Mouse (Mus musculus): Measurements from ENCODE around the gene Agbl5. TPM values are rescaled to one million over a fixed set of nuclear protein-coding genes. Genes with fewer than 3 reads are reported as not detected.
A peak's percentile ranks its signal among the peaks of the same experiment; 100 is the strongest.

Gene Agbl5
- polyA plus RNA-seq, 1 experiment from 2014 or later: 6.9 TPM

DNA sequence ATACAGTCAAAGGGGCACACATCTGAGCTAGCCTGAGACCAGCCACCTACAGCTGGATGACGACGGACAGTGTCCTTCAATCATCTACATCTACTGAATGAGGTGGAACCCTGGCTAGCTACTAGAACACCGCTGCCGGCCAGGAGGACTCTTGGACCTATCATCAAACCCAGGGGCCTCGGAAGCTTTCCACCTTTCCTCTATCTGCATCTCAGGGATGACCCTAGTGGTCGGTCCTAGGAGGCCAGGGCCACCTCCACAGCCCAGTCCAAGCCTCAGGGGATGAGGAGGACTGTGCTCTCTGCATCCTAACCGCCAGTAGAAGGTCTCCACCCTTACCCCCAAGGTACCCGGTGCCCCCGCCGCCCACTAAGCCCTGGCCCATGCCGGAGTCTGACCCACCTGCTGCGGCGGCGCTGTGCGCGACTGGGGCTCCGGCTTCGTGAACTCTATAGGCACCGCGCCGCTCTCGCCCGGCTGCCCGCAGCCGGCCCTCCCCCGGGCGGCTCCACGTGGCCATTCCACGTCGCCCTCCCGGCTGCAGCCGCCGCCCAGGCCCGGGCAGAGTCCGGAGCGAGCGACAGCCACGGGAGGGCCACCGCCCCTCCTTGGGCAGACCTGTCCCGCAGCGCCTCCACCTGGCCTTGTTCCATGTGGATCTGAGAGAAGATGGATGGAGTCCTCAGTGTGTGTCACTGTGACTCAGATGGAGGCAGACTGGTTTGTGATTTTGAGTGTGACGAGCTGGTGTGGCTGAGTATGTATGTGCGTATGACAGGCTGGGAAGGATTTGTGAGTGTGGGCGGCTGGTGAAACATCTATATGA is 56.7 kb downstream of the Agbl5 start, which contains the start of gene Cgref1:
Gene Cgref1 (minus strand): TSS at position 636 of the 826 bp plus-strand sequence.
- TF ChIP-seq EP300 (optimal IDR thresholded peaks at IDR 0.05): no peak
- TF ChIP-seq CTCF (IDR thresholded peaks at IDR 0.05; ENCODE audit: low read depth): peak; percentile 71
- peak within 1 kb of the TSS; percentile 53 for H3K9ac ChIP-seq (ENCODE audit: low read length)
- DNase-seq (ENCODE audit: low spot score): peak; percentile 92
- peak within 1 kb of the TSS; percentile 70 for H3K4me2 ChIP-seq (replicated peaks; ENCODE audit: low read depth)
- H3K27ac ChIP-seq (replicated peaks): 0 out of 2 replicates have a peak within 1 kb of the TSS, but pooled peaks have one; percentile 4
- no peaks in the 10 kb centered on the region for H3K27me3 ChIP-seq (ENCODE audit: control insufficient read depth, insufficient read depth, low read length)
- no peaks in the 10 kb centered on the region for H3K4me1 ChIP-seq (replicated peaks; ENCODE audit: control insufficient read depth, insufficient read depth)
- H3K4me3 ChIP-seq (ENCODE audit: low read depth, low read length): peak within 1 kb of the TSS; percentile 39
- peak; percentile 89 for ATAC-seq (ENCODE audit: low FRiP score, low TSS enrichment)
- H3K36me3 ChIP-seq (ENCODE audit: control insufficient read depth, insufficient read depth, low read length): no peaks in the 10 kb centered on the region
- 5% methylated on average over 43 of the region's 44 CpGs for WGBS
- H3K9me3 ChIP-seq (ENCODE audit: control insufficient read depth, low read length): no peaks in the 10 kb centered on the region

DNA sequence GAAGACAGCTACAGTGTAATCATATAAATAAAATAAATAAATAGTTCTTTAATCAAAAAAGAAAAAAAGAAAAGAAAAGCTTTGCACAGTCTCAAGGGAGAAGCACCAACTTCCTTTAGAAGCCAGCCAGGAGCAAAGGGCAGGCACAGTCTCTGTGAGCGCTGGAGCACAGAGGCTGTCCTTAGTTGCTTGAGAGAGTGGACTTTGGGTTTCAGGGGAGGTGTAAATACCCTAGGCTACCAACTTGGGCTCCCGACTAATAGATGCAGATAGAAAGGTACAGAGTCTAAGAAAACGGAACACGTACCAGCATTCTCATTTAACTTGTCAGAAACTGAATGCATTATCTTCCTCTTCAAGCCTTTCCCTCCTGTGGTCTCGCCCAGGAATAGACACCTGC is 60.1 kb downstream of the Agbl5 start:
- Histone ChIP-seq H3K36me3 (ENCODE audit: control insufficient read depth, insufficient read depth, low read length) (peaks cover 4% of the 10 kb centered on the region; the same call in 1 of the 2 replicates), H3K9ac (ENCODE audit: low read length) (no peak overlapping the region), H3K9me3 (ENCODE audit: control insufficient read depth, low read length) (no peaks in the 10 kb centered on the region), H3K4me2 (replicated peaks; ENCODE audit: low read depth) (no peak overlapping the region), H3K27me3 (ENCODE audit: control insufficient read depth, insufficient read depth, low read length) (no peaks in the 10 kb centered on the region), H3K27ac (replicated peaks) (no peak overlapping the region), H3K4me3 (ENCODE audit: low read depth, low read length) (no peak overlapping the region), H3K4me1 (replicated peaks; ENCODE audit: control insufficient read depth, insufficient read depth) (no peaks in the 10 kb centered on the region)
- TF ChIP-seq CTCF (IDR thresholded peaks at IDR 0.05; ENCODE audit: low read depth) (no peak), EP300 (optimal IDR thresholded peaks at IDR 0.05) (no peak)
- 73% methylated on average over 5 of the region's 5 CpGs for WGBS
- DNase-seq (ENCODE audit: low spot score) (no peak), ATAC-seq (ENCODE audit: low FRiP score, low TSS enrichment) (no peak)

DNA sequence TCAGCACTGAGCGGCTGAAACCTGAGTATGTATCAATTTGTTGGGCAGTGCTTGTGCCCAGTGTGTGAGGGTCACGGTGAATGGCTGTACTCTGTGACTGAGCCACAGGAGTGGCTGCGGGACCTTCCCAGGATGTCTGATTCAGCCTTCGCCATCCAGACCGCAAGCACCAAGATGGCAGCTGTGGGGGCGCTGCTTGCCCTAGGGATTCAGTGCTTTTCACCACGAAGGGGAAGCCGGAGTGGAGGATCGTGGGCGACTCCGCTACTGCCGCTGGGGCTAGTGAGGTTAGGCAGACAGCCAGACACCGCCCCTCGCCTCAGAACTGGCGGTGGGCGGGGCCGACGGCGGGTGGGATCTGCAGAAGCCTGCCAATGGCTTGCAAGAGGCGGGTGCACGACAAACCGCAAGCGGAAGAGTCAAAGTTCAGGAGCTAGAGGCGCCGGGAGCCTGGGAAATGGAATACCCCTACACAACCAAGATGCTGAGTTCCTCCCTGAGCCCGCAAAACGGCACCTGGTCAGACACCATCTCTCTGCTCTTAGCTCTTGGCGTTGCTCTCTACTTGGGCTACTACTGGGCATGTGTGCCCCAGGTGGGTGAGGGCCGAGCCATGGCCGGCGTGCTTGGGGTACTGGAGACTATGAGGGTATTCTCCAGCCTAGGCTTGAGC is 61.3 kb downstream of the Agbl5 start:
- H3K27me3 ChIP-seq (ENCODE audit: control insufficient read depth, insufficient read depth, low read length): no peaks in the 10 kb centered on the region
- H3K4me2 ChIP-seq (replicated peaks; ENCODE audit: low read depth): peak overlapping the region; percentile 98
- WGBS: under 1% methylated on average over 31 of the region's 31 CpGs
- H3K4me1 ChIP-seq (replicated peaks; ENCODE audit: control insufficient read depth, insufficient read depth): no peaks in the 10 kb centered on the region
- H3K27ac ChIP-seq (replicated peaks): peak overlapping the region; percentile 82
- peaks cover 7% of the 10 kb centered on the region for H3K36me3 ChIP-seq (ENCODE audit: control insufficient read depth, insufficient read depth, low read length)
- H3K9ac ChIP-seq (ENCODE audit: low read length): peak overlapping the region; percentile 69
- H3K4me3 ChIP-seq (ENCODE audit: low read depth, low read length): peak overlapping the region; percentile 65
- ATAC-seq (ENCODE audit: low FRiP score, low TSS enrichment) (peak; percentile 70), DNase-seq (ENCODE audit: low spot score) (peak; percentile 94)
- H3K9me3 ChIP-seq (ENCODE audit: control insufficient read depth, low read length): no peaks in the 10 kb centered on the region
- TF ChIP-seq CTCF (IDR thresholded peaks at IDR 0.05; ENCODE audit: low read depth) (peak; percentile 31; the same call in 1 of the 2 replicates), EP300 (optimal IDR thresholded peaks at IDR 0.05) (no peak)

DNA sequence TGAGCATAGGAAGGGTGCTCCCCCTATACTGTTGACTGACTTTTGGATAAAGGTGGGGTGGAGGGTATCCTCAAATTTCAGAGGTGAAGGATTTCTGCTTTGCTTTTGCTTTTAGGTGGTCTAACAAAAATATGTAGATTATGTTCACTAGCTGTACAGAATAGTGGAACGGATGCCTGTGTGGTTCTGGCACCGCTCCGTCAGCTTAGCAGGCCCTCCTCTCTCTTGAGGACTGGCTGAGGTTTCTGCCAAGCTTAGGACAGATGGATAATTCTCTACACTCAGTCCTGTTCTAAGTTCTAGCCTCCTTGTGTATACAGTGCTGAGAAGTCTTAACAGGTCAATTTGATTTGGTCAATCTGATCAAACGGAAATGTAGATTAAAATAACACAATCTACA is 62.0 kb downstream of the Agbl5 start:
- no peak for TF ChIP-seq CTCF (IDR thresholded peaks at IDR 0.05; ENCODE audit: low read depth)
- TF ChIP-seq EP300 (optimal IDR thresholded peaks at IDR 0.05): no peak
- Histone ChIP-seq H3K27ac (replicated peaks) (peak overlapping the region; percentile 82), H3K9ac (ENCODE audit: low read length) (peak overlapping the region; percentile 69), H3K36me3 (ENCODE audit: control insufficient read depth, insufficient read depth, low read length) (peaks cover 12% of the 10 kb centered on the region), H3K9me3 (ENCODE audit: control insufficient read depth, low read length) (no peaks in the 10 kb centered on the region), H3K4me1 (replicated peaks; ENCODE audit: control insufficient read depth, insufficient read depth) (no peaks in the 10 kb centered on the region), H3K27me3 (ENCODE audit: control insufficient read depth, insufficient read depth, low read length) (no peaks in the 10 kb centered on the region), H3K4me2 (replicated peaks; ENCODE audit: low read depth) (peak overlapping the region; percentile 98), H3K4me3 (ENCODE audit: low read depth, low read length) (peak overlapping the region; percentile 65)
- 41% methylated on average over 4 of the region's 4 CpGs for WGBS
- DNase-seq (ENCODE audit: low spot score): no peak
- ATAC-seq (ENCODE audit: low FRiP score, low TSS enrichment): no peak

DNA sequence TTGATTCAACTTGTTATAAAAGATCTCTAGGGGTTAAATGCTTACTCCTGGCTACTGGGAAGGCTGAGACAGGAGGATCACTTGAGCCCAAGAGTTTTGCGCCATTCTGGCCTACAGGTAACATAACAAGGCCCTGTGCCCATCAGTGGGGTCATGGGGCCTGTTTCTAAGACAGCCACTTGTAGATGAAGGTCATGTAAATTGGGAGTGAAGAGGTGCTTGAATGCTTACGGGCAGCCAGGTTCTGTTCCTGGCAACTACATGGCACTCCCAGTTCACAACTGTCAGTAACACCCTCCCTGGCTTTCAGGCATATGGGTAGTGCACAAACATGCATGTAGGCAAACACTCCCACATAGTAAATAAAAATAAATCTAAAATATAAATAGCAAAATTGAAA is 62.4 kb downstream of the Agbl5 start:
- Histone ChIP-seq H3K9ac (ENCODE audit: low read length) (no peak overlapping the region), H3K4me2 (replicated peaks; ENCODE audit: low read depth) (no peak overlapping the region; the same call in 1 of the 2 replicates), H3K9me3 (ENCODE audit: control insufficient read depth, low read length) (no peaks in the 10 kb centered on the region), H3K27ac (replicated peaks) (no peak overlapping the region), H3K36me3 (ENCODE audit: control insufficient read depth, insufficient read depth, low read length) (peaks cover 16% of the 10 kb centered on the region), H3K4me1 (replicated peaks; ENCODE audit: control insufficient read depth, insufficient read depth) (no peaks in the 10 kb centered on the region), H3K4me3 (ENCODE audit: low read depth, low read length) (no peak overlapping the region), H3K27me3 (ENCODE audit: control insufficient read depth, insufficient read depth, low read length) (no peaks in the 10 kb centered on the region)
- TF ChIP-seq CTCF (IDR thresholded peaks at IDR 0.05; ENCODE audit: low read depth): no peak
- TF ChIP-seq EP300 (optimal IDR thresholded peaks at IDR 0.05): no peak
- DNase-seq (ENCODE audit: low spot score): no peak
- WGBS: 85% methylated on average over 2 of the region's 2 CpGs
- ATAC-seq (ENCODE audit: low FRiP score, low TSS enrichment): no peak
